Mouse (Mus musculus): ENCODE measurements around the gene Zfp354a. TPM values are rescaled to one million over a fixed set of nuclear protein-coding genes. Genes with fewer than 3 reads are reported as not detected.
A peak's percentile ranks its signal among the peaks of the same experiment; 100 is the strongest.
"Not testable (repeated sequence)": the region's sequence is repeated elsewhere in the genome, so short reads cannot be mapped to it uniquely, and the experiment has no call there.

Zfp354a gene
- polyA plus RNA-seq (2012; fragmentation: generic; extraction: Trizol), result 0.88 TPM
- long read RNA-seq, experiment 1, full-length matches to known transcripts, result 3 of 3 reads
- long read RNA-seq, experiment 1, partial matches to known transcripts, result 0 of 3 reads
- long read RNA-seq, experiment 1, other reads (novel, unspliced or antisense), result 0 of 3 reads
- long read RNA-seq, experiment 2, transcript Zfp354a-202 (5 exons, 2,592 nt), result major isoform, 6 of 10 reads
- long read RNA-seq, experiment 2, partial matches to known transcripts, result 0 of 10 reads
- long read RNA-seq, experiment 2, other reads (novel, unspliced or antisense), result 4 of 10 reads

DNA sequence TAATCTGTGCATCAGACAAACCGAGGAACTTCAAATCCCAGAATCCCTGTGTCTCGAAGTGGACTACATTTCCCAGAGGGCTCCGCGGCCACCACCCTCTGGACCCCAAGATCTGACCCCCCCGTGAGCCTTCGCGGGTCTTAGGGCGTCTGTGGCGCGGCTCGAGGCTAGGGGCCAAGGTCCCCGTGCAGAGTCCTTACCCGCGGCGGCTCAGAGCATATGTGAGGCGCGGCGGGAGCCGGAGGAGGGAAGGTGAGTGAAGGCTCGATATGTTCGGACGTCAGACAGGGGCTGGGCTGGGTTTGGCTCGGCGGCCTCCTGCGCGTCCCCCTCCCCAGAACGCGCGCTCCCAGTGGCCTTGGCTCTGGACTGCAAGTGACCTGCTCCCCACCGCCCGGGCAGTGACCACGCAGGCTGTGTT lies at the start of gene Zfp354a:
Gene Zfp354a (plus strand): TSS at position 107 of the 421 bp plus-strand sequence.
- Histone ChIP-seq H3K79me2 (ENCODE audit: control insufficient read depth, insufficient read depth) (no peaks in the 10 kb centered on the region), H3K4me3 (ENCODE audit: insufficient read depth, poor library complexity, severe bottlenecking) (peak within 1 kb of the TSS; percentile 57), H3K27me3 (ENCODE audit: control insufficient read depth, insufficient read depth, insufficient read length) (no peaks in the 10 kb centered on the region), H3K79me3 (ENCODE audit: low read depth) (peaks cover 2% of the 10 kb centered on the region), H3K36me3 (ENCODE audit: control insufficient read depth, insufficient read depth) (no peaks in the 10 kb centered on the region), H3ac (ENCODE audit: control insufficient read depth, insufficient read length, low read depth) (peak within 1 kb of the TSS; percentile 74)
- TF ChIP-seq CEBPB (IDR thresholded peaks at IDR 0.05; ENCODE audit: low read depth) (no peak), MYOG (IDR thresholded peaks at IDR 0.05; ENCODE audit: control insufficient read depth, extremely low read depth, insufficient read length) (no peak), MYOD1 (IDR thresholded peaks at IDR 0.05; ENCODE audit: control insufficient read depth, insufficient read length, low read depth) (no peak), USF1 (IDR thresholded peaks at IDR 0.05; ENCODE audit: low read depth) (no peak), FOSL1 (IDR thresholded peaks at IDR 0.05; ENCODE audit: insufficient read depth, low read length, poor library complexity, severe bottlenecking) (no peak), MAX (IDR thresholded peaks at IDR 0.05) (no peak), CTCF (IDR thresholded peaks at IDR 0.05; ENCODE audit: control insufficient read depth, insufficient read depth, insufficient read length) (no peak)

DNA sequence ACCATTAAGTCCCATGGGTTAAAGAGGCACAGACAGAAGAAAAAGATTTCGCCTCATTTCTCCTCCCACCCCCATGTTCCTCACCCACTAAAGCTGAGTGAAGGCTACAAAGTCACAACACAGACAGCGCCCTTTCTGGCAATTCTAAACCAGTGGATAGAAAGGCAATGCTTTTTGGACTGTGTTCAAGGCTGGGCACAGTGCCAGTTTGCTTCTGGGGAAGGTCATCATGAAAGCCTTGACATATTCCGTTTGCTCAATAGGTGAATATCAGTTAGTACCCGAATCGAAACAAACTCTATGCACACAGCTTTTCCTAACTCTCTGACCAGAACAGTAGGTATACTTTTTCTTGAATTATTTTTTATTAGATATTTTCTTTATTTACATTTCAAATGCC lies 47.2 kb upstream of the Zfp354a start:
- H3ac ChIP-seq (ENCODE audit: control insufficient read depth, insufficient read length, low read depth), result no peak overlapping the region
- no peaks in the 10 kb centered on the region for H3K79me3 ChIP-seq (ENCODE audit: low read depth)
- no peaks in the 10 kb centered on the region for H3K36me3 ChIP-seq (ENCODE audit: control insufficient read depth, insufficient read depth)
- TF ChIP-seq MYOG (IDR thresholded peaks at IDR 0.05; ENCODE audit: control insufficient read depth, extremely low read depth, insufficient read length), result no peak
- no peak for TF ChIP-seq FOSL1 (IDR thresholded peaks at IDR 0.05; ENCODE audit: insufficient read depth, low read length, poor library complexity, severe bottlenecking)
- no peak for TF ChIP-seq USF1 (IDR thresholded peaks at IDR 0.05; ENCODE audit: low read depth)
- TF ChIP-seq CEBPB (IDR thresholded peaks at IDR 0.05; ENCODE audit: low read depth), result no peak
- no peak for TF ChIP-seq MAX (IDR thresholded peaks at IDR 0.05)
- TF ChIP-seq MYOD1 (IDR thresholded peaks at IDR 0.05; ENCODE audit: control insufficient read depth, insufficient read length, low read depth), result no peak
- TF ChIP-seq CTCF (IDR thresholded peaks at IDR 0.05; ENCODE audit: control insufficient read depth, insufficient read depth, insufficient read length), result no peak
- no peaks in the 10 kb centered on the region for H3K79me2 ChIP-seq (ENCODE audit: control insufficient read depth, insufficient read depth)
- H3K27me3 ChIP-seq (ENCODE audit: control insufficient read depth, insufficient read depth, insufficient read length), result no peaks in the 10 kb centered on the region
- no peak overlapping the region for H3K4me3 ChIP-seq (ENCODE audit: insufficient read depth, poor library complexity, severe bottlenecking)

DNA sequence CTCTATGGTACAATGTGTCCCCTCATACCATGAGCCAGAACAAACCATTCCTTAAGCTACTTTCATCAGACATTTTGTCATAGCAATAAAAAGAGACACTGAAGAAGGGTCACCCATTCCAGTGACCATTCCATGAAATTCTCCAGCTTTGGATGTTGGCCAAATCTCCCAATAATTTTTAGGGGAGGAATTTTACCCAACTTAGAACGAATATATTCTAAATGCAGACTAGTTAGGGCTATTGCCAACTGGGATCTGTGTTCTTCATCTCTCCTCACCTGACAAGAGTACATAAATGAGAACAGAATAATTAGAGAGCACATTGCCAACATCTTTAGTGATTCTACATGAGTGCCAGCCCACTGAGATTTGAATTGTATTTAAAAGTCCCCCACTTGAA lies 45.1 kb upstream of the Zfp354a start, which contains the start of gene Olfr54:
Gene Olfr54 (plus strand): TSS at position 301 of the 400 bp plus-strand sequence.
- Histone ChIP-seq H3K27me3 (ENCODE audit: control insufficient read depth, insufficient read depth, insufficient read length) (no peaks in the 10 kb centered on the region), H3ac (ENCODE audit: control insufficient read depth, insufficient read length, low read depth) (no peak within 1 kb of the TSS), H3K79me2 (ENCODE audit: control insufficient read depth, insufficient read depth) (no peaks in the 10 kb centered on the region), H3K79me3 (ENCODE audit: low read depth) (no peaks in the 10 kb centered on the region), H3K4me3 (ENCODE audit: insufficient read depth, poor library complexity, severe bottlenecking) (no peak within 1 kb of the TSS), H3K36me3 (ENCODE audit: control insufficient read depth, insufficient read depth) (no peaks in the 10 kb centered on the region)
- TF ChIP-seq FOSL1 (IDR thresholded peaks at IDR 0.05; ENCODE audit: insufficient read depth, low read length, poor library complexity, severe bottlenecking) (no peak), MYOG (IDR thresholded peaks at IDR 0.05; ENCODE audit: control insufficient read depth, extremely low read depth, insufficient read length) (no peak), MYOD1 (IDR thresholded peaks at IDR 0.05; ENCODE audit: control insufficient read depth, insufficient read length, low read depth) (no peak), CEBPB (IDR thresholded peaks at IDR 0.05; ENCODE audit: low read depth) (no peak), USF1 (IDR thresholded peaks at IDR 0.05; ENCODE audit: low read depth) (no peak), CTCF (IDR thresholded peaks at IDR 0.05; ENCODE audit: control insufficient read depth, insufficient read depth, insufficient read length) (no peak), MAX (IDR thresholded peaks at IDR 0.05) (no peak)

DNA sequence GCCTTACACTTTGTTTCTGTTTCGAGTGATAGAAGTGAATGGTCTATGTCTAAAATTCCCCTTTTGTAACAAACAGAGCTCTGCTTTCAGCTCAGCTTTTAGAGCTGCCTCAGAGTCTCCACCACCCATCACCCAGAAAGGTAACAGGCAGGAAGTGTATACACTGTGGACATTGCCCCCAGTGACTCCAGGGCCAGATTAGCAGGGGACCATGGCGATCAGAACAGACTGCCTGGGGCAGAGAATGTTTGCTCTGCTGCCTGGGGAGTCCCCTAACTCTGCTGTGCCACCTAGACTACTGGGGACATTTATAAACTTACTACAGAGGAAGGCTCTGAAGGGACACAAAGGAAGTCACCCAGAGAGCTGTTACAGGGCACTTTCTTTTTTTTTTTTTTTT lies 42.7 kb upstream of the Zfp354a start:
- no peak overlapping the region for H3K4me3 ChIP-seq (ENCODE audit: insufficient read depth, poor library complexity, severe bottlenecking)
- no peaks in the 10 kb centered on the region for H3K79me3 ChIP-seq (ENCODE audit: low read depth)
- no peak overlapping the region for H3ac ChIP-seq (ENCODE audit: control insufficient read depth, insufficient read length, low read depth)
- H3K27me3 ChIP-seq (ENCODE audit: control insufficient read depth, insufficient read depth, insufficient read length), result no peaks in the 10 kb centered on the region
- H3K79me2 ChIP-seq (ENCODE audit: control insufficient read depth, insufficient read depth), result no peaks in the 10 kb centered on the region
- H3K36me3 ChIP-seq (ENCODE audit: control insufficient read depth, insufficient read depth), result no peaks in the 10 kb centered on the region
- TF ChIP-seq MYOG (IDR thresholded peaks at IDR 0.05; ENCODE audit: control insufficient read depth, extremely low read depth, insufficient read length) (no peak), FOSL1 (IDR thresholded peaks at IDR 0.05; ENCODE audit: insufficient read depth, low read length, poor library complexity, severe bottlenecking) (no peak), CEBPB (IDR thresholded peaks at IDR 0.05; ENCODE audit: low read depth) (no peak), CTCF (IDR thresholded peaks at IDR 0.05; ENCODE audit: control insufficient read depth, insufficient read depth, insufficient read length) (no peak), MYOD1 (IDR thresholded peaks at IDR 0.05; ENCODE audit: control insufficient read depth, insufficient read length, low read depth) (no peak), MAX (IDR thresholded peaks at IDR 0.05) (no peak), USF1 (IDR thresholded peaks at IDR 0.05; ENCODE audit: low read depth) (no peak)

DNA sequence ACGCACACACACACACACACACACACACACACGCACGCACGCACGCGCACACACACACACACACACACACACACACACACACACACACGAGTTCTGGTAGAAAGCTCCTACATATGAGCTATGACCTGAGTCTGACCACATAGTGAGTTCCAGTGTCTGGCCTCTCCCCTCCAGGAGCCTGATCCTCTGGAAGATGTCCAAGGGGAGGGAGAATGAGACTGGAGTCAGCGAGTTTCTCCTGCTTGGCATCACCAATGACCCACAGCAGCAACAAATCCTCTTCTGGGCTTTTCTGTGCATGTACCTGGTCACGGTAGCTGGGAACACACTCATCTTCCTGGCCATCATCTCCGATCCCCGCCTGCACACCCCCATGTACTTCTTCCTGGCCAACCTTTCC lies 32.2 kb upstream of the Zfp354a start:
- not testable (repeated sequence) for H3K79me3 ChIP-seq (ENCODE audit: low read depth); H3K79me2 ChIP-seq (ENCODE audit: control insufficient read depth, insufficient read depth); H3K4me3 ChIP-seq (ENCODE audit: insufficient read depth, poor library complexity, severe bottlenecking); H3ac ChIP-seq (ENCODE audit: control insufficient read depth, insufficient read length, low read depth); H3K27me3 ChIP-seq (ENCODE audit: control insufficient read depth, insufficient read depth, insufficient read length); H3K36me3 ChIP-seq (ENCODE audit: control insufficient read depth, insufficient read depth)

DNA sequence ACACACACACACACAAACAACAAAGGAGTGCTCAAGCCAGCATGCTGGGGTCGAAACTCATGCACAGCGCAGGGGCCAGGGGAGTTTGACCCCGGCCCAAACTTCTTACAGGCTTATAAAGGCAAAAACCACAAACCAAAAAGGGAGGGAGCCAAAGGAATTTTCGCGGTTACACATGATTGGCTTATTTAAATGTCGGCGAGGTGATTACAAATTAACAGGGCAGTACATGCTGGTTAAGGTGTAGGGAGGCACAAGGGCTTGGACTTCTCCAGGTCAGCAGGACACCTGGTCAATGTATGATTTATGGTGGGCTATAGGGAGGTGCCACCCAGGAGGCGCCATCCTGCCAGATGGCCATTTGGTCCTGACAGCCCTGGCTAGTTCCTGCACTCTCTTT lies 29.7 kb upstream of the Zfp354a start:
- H3K4me3 ChIP-seq (ENCODE audit: insufficient read depth, poor library complexity, severe bottlenecking); H3K79me3 ChIP-seq (ENCODE audit: low read depth); H3ac ChIP-seq (ENCODE audit: control insufficient read depth, insufficient read length, low read depth); H3K27me3 ChIP-seq (ENCODE audit: control insufficient read depth, insufficient read depth, insufficient read length); H3K36me3 ChIP-seq (ENCODE audit: control insufficient read depth, insufficient read depth); H3K79me2 ChIP-seq (ENCODE audit: control insufficient read depth, insufficient read depth): not testable (repeated sequence)
